Mouse (Mus musculus): Measurements from ENCODE around the gene Zfp85.
"Not testable (repeated sequence)": the region's sequence is repeated elsewhere in the genome, so short reads cannot be mapped to it uniquely, and the experiment has no call there.

Zfp85 gene

DNA sequence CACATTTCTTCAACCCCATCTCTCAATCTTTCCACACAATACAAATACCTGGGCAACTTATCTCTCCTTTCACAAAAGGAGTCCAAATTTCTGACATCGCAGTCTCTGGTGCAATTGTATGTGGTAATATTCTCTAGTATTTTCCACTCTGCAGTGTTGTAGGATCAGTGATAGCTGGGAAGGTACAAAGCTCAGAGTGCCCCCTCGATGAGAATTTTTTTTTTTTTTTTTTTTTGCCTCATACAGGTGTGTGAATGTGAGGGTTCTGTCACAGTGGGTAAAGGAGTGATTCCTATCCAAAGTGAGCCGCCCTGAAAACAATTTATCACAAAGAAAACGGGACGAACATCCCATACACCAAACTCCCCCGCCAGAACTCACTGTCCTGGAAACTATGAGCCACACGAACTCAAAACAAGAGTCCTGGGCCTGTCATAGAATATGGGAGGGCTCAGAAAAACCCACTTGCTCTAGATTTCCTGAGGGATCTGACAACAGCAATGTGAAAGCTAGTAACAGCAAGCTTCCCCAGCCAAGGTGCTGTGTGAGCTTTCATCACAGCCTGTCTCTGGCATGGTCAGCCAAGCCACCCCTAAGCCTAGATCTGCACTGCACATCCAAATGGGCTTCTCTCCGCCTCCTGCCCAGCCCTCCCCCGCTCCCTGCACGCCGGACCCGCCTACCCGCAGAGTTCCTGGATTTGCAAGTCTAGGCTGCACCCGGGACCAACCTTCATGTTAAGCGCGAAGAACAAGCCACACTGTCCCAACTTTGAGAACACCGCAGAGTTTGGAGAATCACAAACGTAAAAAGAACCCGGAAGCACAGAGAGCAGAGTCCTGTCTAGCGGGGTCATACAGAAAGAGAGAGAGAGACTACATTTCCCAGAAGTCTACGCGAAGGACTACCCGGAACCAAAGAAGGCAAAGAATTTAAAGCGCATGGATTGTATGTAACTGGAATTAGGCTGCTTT, at the start of gene Zfp85:
Gene Zfp85, minus strand, starts transcription at position 896 of the 974 bp plus-strand sequence.
- peak; percentile 86 for DNase-seq (ENCODE audit: low read depth)

DNA sequence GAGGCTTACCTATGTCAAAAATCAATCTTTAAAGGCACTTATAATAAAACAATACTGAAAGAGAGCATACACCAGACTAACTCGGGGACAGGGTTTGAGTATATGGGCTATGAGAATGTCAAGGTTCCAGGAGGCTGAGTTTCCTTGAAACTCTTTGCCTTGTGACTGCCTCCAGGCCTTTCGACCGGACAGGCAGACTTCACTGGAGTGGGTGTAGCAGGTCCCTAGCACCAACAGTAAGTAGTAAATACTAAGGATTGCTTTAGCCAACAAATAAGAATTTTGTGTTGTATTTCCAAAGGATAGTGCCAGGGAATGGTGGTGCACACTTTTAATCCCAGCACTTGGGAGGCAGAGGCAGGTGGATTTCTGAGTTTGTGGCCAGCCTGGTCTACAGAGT, 44.1 kb upstream of the Zfp85 start:
- DNase-seq (ENCODE audit: low read depth) = not testable (repeated sequence)

DNA sequence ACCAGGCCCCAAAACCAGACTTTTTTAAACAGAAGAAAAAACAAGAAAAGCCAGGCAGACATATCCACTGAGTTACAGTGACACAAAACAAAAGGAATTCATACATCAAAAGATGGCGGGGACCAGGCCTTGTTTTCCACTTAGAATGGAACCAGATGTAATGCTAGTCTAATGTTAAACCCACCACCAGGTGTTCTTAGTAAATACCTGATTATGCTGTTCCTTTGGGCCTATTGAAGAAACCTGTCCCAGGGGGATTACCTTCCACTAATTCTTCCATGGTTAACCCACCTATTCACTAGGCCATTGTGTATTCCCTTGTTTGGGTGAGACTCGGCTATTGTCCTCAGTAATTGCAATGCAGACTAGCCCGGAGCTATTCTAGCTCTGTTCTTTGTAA, 43.6 kb upstream of the Zfp85 start:
- DNase-seq (ENCODE audit: low read depth) = no peak

DNA sequence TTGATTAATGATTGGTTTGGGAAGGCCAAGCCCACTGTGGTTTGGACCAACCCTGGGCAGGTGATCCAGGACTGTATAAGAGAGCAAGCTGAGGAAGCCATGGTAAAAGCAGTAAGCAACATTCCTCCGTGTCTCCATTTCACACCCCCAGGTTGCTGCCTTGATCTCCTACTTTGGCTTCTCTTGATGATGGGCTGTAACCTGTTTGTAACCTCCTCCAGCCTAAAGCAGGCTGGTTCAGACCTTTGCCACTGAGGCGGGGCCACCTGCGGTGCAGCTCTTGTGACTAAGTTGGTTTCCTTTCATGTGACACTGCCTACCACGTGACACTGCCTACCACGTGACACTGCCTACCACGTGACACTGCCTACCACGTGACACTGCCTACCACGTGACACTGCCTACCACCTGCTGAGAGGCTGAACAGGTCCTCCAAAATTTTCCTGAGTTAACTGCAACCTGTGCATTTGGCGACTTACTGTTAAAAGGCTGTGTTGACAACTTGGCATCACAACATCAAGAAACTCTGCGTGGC, 37.0 kb upstream of the Zfp85 start:
- no peak for DNase-seq (ENCODE audit: low read depth)

DNA sequence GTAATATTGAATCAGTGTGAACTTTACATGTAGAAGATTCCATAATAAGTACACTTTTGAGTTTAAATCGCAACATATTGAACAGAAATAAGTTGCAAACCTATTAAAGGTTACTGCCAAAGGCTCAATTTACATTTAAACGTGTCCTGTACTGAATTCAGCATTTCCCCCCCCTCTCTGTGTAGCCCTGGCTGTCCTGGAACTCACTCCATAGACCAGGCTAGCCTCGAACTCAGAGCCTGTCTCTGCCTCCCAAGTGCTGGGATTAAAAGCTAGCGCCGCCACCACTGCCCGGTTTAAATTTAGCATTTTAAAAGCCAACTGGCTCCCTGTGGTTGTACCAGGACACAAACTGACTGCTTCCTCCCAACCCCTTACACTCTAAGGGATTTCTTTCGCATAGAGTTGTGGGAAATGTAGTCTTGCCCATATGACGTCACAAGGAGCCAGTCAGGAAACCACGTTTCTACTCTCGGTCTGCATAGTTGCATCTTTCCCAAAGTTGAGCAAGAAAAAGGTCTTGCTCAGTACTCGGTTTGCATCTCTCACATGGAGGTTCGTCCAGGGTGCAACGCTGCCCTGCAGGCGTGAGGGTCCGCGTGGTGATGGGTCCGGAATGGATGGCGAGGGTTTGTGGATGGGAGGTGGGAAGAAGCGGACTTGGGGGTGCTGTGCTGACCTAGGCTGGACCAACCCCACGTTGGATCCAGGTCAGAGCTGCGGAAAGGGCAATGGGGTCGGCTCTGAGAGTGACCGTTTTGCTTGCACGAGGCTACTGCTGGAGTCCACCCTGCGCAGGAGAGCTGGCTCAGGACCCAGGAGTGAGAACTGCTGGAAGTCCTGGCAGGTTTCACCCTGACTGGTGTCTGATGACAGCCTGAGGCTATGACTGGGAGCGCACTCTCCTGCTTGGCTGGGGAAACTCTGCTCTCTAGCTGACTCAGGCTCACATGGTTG, 24.5 kb upstream of the Zfp85 start, which contains the start of gene Zfp493:
Gene Zfp493, plus strand, starts transcription at position 429 of the 957 bp plus-strand sequence.
- peak; percentile 90 for DNase-seq (ENCODE audit: low read depth)

DNA sequence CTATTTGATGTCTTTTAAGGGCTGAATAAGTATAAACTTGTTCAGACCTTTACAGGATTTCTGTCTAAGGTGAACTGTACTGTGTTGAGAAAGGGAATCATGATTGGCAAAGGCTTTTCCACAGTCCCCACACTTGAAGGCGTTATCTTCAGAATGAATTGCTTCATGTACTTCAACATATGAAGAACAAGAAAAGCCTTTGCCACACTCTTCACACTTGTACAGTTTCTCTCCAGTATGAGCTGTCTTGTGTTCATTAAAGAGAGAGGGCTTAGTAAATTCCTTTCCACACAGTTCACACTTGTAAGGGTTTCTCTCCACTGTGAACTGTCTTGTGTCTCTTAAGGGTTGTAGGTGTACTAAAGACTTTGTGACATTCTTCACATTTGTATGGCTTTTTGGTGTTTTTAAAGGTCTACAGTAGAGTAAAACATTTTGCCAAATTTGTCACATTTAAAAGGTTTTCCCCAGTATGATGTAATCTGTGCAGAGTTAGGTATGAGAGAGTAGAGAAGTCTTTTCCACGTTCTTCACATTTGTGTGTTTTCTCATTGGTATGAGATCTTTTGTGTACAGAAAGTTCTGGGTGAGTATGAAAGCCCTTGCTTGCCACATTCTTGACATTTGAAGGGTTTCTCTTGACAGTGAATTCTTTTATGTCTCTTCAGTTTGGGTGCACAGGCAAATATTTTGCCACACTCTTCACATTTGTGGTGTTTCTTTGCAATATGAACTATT, 8.2 kb upstream of the Zfp85 start:
- no peak for DNase-seq (ENCODE audit: low read depth)

DNA sequence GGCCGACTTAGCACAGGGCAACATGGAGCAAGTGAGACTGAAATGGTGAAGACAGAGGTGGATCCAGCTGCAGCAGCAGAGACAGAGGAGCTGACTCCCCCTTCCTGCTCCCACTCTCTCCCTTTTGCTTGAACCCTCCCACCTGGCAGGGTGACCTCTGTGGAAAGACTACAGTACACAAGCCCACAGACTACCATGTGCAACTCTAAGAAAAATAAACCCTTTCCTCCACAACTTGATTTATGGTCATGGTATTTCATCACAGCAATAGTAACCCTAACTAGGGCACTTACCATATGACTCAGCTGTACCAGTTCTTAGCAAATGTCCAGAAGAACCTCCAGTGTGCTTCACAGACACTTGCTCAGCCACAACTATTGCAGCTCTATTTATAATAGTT, 4.9 kb upstream of the Zfp85 start:
- peak; percentile 47 for DNase-seq (ENCODE audit: low read depth)

DNA sequence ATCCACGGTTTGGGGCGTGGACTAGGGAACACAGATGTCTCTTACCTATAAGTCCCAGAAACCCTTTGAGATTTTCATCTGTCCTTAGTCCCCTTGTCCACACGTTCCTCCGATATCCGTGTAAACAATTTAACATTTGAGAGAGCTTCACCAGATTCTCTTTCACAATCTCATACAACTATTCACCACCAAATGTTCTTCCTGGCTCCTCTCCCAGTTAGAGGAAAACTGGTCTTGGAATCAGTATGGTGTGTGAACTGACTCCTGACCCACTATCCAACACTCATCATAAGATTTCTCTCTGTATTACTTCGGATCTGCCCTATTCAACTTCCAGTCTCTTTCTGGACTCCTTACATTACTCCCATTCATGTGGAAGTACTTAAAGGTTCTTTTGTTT, 733 bp upstream of the Zfp85 start:
- no peak for DNase-seq (ENCODE audit: low read depth)

DNA sequence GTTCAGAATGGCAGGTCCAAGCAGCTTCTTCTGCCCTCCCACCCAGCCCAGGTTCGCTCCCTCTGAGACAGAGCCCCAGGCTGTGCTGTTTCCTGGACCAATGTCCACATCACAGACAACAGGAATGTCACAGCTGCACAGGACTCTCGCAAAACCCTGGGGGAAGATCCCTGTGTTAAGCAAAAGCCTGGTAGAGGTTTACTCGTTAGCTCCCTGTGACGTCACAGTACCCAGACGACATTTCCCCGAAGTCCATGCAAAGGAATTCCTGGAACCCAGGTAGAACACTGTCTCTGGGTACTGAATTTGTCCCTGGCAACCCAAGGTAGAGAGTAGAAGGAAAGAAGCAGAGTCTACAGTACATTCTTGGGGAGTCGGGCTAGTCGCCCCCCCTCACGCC, 11.1 kb downstream of the Zfp85 start:
- no peak for DNase-seq (ENCODE audit: low read depth)

DNA sequence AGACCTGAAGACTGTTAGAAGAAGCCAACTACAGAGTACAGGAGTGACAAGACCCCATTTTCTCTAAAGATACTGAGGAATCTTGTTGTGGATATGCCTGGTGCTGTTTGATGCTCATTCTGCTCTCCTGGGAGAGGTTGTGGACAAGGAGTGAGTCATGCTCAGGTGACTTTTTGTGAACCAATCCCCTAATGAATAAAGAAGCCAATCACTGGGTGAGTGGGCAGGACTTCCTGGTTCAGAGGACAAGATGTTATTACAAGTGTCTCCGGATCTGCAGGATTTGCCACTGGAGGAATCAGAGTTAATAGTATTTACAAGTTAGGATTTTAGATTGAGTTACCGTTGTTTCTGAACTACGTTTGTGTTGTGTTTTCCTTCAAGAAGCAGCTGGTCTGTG, 12.1 kb downstream of the Zfp85 start:
- DNase-seq (ENCODE audit: low read depth) = no peak

DNA sequence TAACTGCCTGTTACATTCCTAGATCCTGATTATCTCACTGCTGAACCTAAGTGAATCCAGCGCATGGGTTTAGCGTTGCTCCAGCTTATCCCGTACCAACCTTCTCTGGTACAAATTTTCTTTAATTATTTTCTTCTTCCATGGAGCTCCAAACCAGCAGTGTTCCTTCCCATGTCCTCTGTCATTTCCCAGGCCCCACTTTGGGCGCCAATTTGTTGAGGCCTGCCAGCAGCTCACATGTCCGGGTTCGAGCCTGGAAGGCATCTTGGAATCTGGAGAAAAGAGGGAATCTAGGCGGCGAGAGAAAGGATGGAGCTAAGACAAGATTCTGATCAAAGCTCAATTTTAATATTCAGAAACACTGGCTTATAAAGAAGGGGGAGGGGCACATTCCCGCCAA, 20.6 kb downstream of the Zfp85 start:
- DNase-seq (ENCODE audit: low read depth) = not testable (repeated sequence)

DNA sequence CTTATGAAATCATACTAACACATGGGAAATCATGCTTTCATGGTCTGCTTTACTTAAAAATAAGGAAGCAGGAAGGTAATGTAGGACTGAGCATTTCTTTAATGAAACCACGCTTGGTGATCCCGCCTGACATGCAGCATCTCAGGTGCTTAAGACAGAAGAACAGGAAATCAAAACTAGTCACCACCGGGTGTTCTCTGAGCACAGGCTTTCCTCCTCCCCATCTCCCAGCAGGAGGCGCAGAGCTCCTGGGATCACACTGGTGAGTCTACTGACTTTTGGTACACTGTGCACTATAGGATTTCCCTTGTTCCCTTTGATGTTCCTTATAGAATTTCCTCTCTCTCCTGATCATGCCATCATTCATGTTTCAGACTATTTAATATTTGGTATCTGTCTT, 25.6 kb downstream of the Zfp85 start:
- peak; percentile 54 for DNase-seq (ENCODE audit: low read depth)

DNA sequence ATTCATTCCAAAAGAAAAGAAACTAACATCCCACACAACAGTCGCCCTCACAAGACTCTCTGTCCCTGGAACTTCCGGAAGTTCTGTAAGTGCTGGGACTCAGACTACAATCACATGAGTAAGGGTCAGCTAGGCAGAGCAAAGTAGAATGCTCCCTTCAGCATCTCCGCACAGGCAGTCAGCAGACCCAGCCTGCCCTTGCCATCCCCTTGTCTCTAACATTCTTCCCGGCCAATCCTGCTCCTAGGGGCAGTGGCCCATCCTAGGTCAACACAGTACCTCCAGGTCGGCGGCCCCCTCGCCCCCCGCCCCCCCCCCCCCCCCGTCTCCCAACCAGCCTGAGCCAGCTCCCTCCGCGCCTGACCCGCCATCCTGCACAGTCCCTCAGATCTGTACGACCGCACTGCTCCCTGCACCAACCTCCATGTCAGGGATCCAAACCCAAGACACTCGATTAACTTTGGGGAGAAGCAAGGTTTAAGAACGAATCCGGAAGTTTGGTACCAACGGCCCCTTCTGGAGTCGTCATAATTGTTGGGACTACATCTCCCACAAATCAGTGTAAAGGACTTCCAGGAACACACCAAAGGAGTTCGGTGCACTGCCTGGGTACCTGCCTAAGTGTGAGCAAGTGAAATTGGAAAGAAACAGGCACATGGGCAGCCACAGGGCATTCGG, 26.2 kb downstream of the Zfp85 start, which contains the start of gene Zfp65:
Gene Zfp65, minus strand, starts transcription at position 533 of the 678 bp plus-strand sequence.
- DNase-seq (ENCODE audit: low read depth) = peak; percentile 68

DNA sequence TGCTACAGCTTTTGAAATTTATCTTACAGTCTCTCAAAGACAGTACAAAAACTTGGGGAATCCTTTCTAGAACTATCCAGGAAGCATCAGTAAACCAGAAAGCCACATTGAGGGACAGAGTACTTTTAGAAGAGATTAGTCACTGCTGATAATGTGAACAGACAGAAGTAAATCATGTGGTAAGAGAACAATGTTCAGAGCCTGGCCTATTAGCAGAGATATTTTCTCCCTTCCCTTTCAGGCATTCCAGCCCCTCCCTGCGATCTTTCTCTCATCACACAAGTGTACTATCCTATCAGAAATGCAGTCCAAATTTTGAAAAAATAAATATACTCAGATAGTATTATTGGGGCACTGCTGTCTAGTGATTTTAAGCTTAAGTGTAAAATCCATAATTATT, 26.9 kb downstream of the Zfp85 start:
- DNase-seq (ENCODE audit: low read depth) = peak; percentile 48

DNA sequence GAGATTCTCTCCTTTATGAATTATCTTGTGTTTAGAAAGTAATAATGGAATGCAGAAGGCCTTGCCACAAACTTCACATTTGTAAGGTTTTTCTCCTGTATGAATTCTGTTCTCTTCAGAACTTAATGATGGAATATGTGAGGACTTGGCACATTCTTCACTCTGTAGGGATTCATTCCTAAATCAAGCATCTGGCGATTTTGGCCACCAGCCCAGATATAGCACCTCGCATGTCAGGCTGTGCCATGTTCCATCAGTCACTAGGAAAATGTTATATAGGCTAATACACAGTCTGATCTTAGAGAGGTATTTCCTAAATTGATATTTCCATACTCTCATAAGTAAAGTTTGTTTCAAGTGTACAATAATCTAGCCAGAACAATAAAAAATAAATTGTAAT, 29.7 kb downstream of the Zfp85 start:
- DNase-seq (ENCODE audit: low read depth) = not testable (repeated sequence)

DNA sequence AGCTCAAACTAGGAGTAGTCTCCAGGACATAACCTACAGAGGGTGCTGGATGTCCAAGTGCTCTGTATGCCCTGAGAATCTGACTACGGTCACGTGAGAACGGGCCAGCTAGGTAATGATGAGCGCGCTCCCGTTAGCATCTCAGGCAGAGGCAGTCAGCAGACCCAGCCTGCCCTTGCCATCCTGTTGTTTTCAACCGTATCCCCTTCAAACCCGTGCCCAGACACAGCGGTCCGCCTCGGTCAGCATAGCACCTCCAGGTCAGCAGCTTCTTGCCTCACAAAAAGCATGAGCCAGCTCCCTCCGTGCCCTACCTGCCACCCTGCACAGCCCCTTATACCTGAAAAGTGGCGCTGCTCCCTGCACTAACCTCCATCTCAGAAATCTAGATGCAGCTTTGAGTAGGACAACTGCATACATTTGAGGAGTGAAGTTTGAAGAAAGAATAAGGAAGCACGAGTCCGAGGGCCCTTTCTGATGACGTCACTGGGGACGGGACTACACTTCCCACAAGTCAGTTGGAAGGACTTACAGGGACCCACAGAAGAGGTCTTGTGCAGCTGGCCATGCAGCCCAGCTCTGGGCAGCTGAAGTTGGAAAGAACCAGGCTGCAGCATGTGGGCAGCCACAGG, 31.1 kb downstream of the Zfp85 start:
- peak; percentile 94 for DNase-seq (ENCODE audit: low read depth)
